Mouse (Mus musculus) spleen, postnatal 14 days (tissue): ENCODE measurements at regions not wholly inside any gene's neighbourhood (a gene's known extent, or its start where the extent isn't known, plus 50 kb on each side); places are given as distances from the start of the nearest gene placed in this dataset.
"Not testable (repeated sequence)": the region's sequence is repeated elsewhere in the genome, so short reads cannot be mapped to it uniquely, and the experiment has no call there.

Source experiments
- DNase-seq, 2 experiments: peaks; one replicate each; pipeline ENCODE4 v3.0.0; 2021 to 2022; ENCODE audit warnings: low spot score in 2 of 2

DNA sequence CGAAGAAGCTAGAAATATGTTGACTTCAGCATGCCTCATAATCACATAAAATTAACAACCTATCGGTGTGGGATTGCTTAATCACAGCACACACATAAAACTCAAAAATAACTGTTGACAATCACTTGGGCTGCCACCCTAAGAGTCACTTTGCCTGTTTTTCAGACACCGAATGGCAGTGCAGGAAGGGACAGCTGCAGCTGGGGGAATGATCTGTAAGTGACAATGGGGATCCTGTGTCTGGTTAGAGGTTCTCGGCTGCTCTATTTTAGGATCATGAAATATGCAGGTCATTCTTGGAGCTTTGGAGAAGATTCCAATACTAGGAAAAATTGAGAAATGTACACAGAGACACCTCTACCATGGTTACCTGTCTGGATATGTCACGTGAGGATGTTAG, 54.4 kb upstream of the Tcf12 start:
- DNase-seq, result no peak

- DNase-seq, result no peak
Observed at GRCm38 (mm10) chr9:72166611-72167010, 54.9 kb upstream of the Tcf12 start.

DNA sequence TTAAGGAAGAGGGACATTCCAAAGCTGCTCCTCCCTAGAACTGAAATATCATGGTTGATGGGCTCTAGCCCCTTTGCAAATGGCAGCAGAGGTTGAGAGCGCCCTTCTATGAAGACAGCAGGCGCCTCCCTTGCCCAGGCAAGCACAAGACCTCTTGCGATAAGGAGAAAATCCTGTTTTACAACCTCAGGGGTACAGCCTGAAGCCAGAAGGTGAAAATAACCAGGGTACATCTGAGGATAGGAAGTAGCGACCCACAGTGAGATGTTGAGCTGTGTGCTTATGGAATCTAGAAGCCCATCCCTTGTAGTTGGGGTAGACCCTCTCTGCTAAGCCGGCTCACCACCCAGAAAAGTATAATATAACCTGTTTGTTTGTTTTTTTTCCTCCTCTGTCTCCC, 57.6 kb upstream of the Tcf12 start:
- no peak for DNase-seq

DNA sequence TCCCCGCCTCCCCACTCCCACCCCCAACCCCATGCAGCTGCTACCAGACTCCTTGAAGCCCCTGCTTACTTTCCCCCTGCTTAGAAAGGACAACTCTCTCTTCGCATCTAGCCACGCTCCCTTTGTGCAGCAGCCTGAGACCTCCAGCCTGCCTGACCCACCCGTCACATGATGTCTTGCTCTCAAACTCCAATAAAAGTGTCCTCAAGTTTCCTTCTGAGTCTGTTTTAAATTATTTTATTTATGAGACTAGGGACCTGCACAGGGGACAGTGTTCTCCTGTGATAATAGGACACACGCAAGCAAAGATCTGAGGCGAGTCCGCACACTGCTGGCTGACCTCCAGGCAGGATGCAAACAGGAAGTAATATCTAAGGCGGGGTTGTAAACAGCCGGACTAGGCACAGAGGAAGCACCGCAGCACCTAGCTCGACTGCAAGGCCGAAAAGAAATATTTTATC, 58.1 kb upstream of the Tcf12 start:
- peak in 1 of 2 experiments; percentile 13 for DNase-seq

DNA sequence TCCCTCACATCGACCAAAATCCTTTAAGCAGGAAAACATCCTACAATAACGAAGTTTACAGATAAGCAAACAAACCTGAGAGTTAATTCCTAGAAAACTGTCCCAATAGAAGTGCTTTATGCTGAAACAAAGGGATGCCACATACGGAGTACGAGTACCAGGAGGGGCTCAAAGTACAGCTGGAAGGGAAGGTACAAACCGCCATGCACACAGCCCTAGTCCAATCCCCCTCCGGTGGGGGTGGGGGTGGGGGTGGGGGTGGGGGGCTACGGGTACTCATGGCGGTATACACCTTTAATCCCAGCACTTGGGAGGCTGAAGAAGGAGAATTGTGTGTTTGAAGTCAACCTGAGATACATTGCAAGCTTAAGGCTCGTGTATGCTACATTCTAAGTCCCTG, 58.6 kb upstream of the Tcf12 start:
- DNase-seq, result no peak

GRCm38 (mm10) chr9:72172331-72172730, 60.7 kb upstream of the Tcf12 start:
- no peak for DNase-seq

DNA sequence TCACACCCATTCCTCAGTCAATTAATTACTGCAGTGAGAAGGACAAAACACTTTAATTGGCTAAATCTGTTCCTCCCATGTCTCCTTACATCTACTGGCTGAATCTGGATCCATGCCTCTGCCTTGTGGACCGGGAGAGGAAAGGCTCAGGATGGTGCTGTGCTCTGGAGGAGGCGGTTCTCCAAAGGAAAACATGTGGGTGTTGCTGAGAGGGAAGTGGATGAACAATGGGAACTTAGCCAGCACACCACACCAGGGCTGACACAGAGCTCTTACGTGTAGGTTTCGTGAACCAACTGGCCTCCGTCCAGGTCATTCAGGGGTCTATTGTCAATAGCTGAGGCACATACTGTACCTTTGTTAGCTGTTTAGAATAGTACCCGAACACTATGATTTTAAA, 69.3 kb upstream of the Tcf12 start:
- no peak for DNase-seq

- no peak for DNase-seq
Observed at GRCm38 (mm10) chr9:72183336-72183735, 71.7 kb upstream of the Tcf12 start.

DNA sequence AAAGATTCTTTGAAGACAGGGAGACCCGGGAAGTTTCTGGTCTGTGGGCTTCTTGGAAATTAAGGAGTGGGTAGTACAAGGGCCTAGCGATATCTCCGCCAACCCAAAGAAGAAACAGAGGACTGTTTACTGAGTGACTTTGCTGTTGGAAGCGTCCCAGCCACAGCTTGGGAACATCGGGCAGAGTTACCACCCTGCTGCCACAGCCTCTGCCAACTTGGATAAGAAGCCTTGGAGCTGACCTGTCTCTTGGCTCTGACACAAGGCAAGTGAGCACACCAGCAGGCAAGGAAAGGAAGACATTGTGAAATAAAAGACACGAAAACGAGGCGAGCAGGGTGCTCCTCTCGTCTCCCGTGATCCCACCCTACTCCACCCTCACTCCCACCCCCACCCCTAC, 72.3 kb upstream of the Tcf12 start:
- no peak for DNase-seq

GRCm38 (mm10) chr9:72189867-72190266, 78.2 kb upstream of the Tcf12 start:
- DNase-seq, result no peak

DNA sequence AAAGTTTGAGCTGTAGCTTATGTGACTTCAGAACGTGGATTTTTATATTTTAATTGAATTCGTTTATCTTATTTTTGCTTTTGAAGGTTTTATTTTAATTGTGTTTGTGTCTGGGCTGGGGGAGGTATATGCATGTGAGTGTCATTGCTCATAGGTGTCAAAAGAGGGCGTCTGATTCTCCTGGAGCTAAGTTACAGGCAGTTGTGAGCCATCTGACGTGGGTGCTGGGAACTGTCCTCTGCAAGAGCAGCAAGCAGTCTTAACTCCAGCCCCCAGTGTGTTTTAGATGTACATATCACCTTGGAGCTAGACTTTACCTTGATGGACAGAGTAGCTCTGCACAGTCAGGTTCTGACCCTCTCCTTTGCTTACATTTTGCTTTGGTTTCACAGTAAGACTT, 79.0 kb upstream of the Tcf12 start:
- DNase-seq, result no peak

DNA sequence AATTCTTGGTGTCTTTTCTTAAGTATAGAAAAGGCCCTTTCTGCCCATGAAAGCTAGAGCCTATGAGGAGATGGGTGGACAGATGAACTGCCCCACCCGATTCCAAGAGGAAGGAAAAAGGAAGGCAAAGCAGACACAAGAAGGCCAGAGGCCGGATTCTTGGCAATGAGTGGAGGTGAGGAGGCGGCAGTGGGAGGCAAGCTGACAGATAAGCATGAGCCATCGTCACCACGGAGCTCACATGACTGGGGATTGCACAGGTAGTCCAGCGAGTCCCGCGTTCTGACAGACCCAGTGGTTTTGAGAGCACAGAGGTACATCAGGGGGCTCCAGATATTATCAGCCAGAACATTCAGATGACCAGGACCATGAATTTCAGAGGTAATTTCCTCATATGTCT, 79.4 kb upstream of the Tcf12 start:
- no peak for DNase-seq

DNA sequence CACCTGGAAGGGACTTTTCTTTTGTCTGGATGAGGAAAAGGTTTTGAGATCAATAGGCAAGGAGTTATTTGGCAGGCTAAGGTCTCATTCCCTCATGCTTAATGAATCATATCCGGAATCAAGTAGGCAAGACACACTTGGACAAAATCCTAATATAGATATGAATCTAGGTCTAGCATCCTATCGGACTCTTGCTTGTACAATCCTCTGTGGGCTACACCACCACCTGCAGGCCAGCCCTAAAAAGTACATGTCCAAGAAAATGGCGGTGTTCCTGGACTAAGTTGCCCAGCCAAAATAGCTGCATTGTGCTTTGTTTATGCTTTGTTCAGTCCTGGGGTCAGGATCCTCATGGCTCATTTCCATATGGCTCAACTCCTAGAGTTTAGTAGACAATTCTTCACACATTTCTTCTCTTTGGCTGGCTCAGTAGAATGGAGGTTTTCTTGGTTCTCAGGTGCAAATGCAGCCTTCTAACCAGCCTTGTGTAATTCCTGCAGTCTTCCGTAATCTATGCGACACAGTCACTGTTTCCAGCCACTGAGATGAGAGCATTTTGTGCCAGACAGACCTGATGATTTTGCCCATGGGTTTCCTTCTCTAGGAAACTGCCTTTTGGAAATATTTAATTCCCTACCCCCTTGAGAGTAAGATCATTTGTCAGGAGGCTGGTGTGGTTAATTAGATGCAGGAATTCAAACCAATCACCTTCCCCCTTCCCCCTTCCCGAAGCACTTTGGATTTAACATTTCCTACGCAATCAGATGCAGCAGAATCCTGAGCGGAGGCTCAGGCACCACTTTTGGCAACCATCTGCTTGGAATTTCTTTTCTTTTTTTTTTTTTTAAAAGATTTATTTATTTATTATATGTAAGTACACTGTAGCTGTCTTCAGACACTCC, 80.6 kb upstream of the Tcf12 start:
- DNase-seq, result peak in 1 of 2 experiments; percentile 38

DNA sequence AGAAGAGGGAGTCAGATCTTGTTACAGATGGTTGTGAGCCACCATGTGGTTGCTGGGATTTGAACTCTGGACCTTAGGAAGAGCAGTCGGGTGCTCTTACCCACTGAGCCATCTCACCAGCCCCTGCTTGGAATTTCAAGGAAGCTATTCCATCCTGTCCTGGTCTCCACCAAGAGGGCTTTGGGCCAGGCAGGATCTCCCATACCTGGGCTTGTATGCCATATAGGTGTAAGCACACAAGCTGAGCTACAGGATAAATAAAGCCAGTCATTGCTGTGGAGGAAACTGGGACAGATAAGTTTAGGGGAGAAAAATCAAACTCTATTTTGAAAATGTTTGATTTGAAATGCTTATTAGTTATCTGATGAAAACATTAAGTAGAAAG, 81.3 kb upstream of the Tcf12 start:
- DNase-seq, result not testable (repeated sequence)

DNA sequence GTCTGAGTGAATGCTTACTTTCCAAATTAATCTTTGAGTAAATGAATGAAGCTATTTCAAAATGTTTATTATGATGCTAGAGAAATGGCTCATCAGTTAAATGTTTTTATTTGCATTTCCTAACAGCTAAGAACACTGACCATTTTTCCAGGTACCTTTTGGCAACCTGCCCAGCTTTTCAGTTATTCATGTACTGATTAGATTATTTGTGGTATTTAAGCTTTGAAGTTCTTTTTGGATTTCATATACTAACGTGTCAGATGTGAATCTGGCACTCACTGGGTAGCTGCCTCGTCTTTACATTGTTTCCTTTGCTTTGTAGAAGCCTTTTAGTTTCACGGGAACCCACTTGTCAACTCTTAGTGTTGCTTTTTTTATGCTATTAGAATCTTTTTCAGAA, 79.3 kb upstream of the Zfp280d start:
- no peak for DNase-seq

GRCm38 (mm10) chr9:72196626-72197330, 77.9 kb upstream of the Zfp280d start:
- no peak for DNase-seq

DNA sequence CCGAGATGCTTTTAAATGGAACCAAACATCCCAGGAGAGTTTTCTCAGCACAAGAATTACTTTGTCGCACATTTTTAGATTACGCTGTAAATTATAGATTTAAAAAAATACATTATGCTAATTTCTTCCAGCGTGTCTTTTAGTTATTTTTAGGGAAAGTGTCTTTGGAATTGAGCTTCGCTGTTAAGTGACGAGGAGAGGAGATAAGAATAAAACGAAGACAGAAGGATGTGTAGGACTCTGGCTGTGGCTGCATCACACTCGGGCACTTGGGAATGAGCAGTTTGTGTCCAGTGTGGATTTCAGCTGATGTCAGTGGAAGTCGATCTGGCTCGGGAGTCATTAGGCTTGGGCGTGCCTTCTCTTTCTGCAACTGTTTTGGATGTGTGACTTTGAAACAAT, 77.3 kb upstream of the Zfp280d start:
- DNase-seq, result no peak

DNA sequence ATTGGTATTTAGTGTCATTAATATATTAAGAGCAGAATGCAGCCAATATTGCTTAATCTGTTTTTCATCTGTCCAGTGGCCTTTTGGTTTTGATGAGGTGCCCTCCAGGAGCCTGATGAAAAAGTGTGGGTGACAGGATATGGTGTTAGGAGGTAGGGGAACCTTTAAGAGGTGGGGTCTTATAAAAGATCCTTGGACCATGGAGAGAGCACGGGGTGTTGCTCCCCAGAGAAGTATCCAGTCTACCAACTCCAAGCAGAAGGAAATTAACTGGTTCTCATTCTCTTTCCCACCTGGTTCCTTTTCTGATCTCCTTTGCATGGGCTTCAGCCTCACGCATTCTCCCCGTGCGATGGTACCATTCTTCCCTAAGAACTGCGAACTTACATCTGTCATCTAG, 75.7 kb upstream of the Zfp280d start:
- DNase-seq, result no peak

DNA sequence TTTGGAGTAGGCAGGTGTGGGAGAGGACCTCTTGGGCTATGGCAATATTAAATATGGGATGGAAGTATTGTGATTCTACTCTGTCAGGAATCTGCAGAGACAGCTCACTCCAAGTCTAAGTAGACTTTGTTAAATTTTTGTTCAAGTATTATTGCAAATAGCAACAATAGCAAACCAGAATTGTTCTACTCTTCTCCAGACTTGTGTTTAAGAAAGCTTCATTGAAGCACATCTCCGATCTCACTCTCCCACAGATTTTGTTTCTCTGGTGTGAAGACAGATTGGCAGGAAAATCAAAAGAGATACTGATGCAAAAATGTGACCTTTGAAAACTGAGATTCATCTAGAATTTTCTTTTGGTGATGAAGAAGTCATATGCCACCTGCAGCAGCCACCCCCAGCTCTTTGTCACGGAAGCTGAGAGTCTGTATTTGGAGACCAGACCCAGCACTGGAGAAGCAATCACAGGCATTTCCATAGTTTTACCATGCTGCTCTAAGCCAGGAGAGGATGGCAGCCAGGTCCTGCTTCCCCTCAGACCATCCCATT, 70.2 kb upstream of the Zfp280d start:
- DNase-seq, result no peak

- no peak for DNase-seq
Observed at GRCm38 (mm10) chr9:72205815-72206214, 68.8 kb upstream of the Zfp280d start.

DNA sequence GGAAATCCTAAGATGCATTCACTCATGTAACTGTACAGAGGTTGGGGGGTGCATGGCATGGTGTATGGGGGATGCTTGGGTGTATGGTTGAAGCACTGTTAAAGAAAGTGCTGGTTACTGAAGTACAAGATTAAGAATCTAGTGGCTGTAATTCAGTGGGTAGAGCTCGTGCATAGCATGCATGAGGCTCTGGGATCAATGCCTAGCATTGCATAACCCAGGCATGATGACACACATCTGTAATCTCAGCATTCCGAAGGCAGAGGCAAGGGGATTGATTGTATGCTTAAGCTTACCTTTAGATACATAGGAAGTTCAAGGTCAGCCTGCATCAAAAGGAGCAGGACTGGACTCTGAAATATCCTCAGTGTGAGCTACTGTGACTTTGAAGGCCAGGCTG, 67.7 kb upstream of the Zfp280d start:
- DNase-seq, result no peak

GRCm38 (mm10) chr9:72208296-72208695, 66.4 kb upstream of the Zfp280d start:
- no peak for DNase-seq
